ENCODE assay signal across 8 mouse cellular contexts in genomic region chr1:51915576-51916156, GRCm38 (mm10). TPM values are rescaled to one million over a fixed set of nuclear protein-coding genes. Genes with fewer than 3 reads are reported as not detected.
DNase-seq lines count a peak whose midpoint lies in the region; ATAC-seq and TF ChIP-seq lines count a peak whose summit lies in the region.

Gene Myo1b (minus strand): TSS chr1:51916071.

- peak within 1 kb of the TSS; percentile 63 for H3K9ac ChIP-seq in liver, embryonic 12.5 days

- ATAC-seq in liver, embryonic 12.5 days: peak; percentile 71

- peak within 1 kb of the TSS; percentile 68; the same call in 1 of the 2 replicates for H3K27ac ChIP-seq in layer of hippocampus, adult 2 months
- peak within 1 kb of the TSS; percentile 65 for H3K27ac ChIP-seq in kidney, adult 2 months (ENCODE audit: insufficient read depth, low read depth, low read length)
- H3K27ac ChIP-seq in liver, embryonic 12.5 days: peak within 1 kb of the TSS; percentile 62; the same call in 1 of the 2 replicates
- no peak within 1 kb of the TSS for H3K27ac ChIP-seq in testis, adult 2 months (ENCODE audit: control insufficient read depth, insufficient read depth, low read depth, low read length)

- peak within 1 kb of the TSS; percentile 70 for H3K4me2 ChIP-seq in liver, embryonic 12.5 days
- peak within 1 kb of the TSS; percentile 73 for H3K4me2 ChIP-seq in myocyte (ENCODE audit: low read depth)

- DNase-seq in layer of hippocampus, adult 2 months (ENCODE audit: low spot score in 2 of 2): no peak
- DNase-seq in layer of hippocampus, adult 9-10 months (ENCODE audit: low spot score): no peak
- peak; percentile 34 for DNase-seq in embryo, embryonic 11.5 days (ENCODE audit: low read depth, low spot score)
- peak; percentile 49 for DNase-seq in heart, adult 8-10 months (ENCODE audit: low spot score)
- peak; percentile 72 for DNase-seq in kidney, adult 2 months

- no peak for TF ChIP-seq POLR2A in kidney, adult 2 months (IDR thresholded peaks at IDR 0.05; ENCODE audit: low read depth, low read length)
- TF ChIP-seq POLR2A in myocyte (IDR thresholded peaks at IDR 0.05; ENCODE audit: insufficient read length, low read depth): peak; percentile 95
- no peak for TF ChIP-seq POLR2A in testis, adult 2 months (IDR thresholded peaks at IDR 0.05; ENCODE audit: control insufficient read depth, low read depth, low read length)

- H3K4me1 ChIP-seq in kidney, adult 2 months (ENCODE audit: control insufficient read depth, insufficient read depth, low read length): no peaks in the 10 kb centered on the region; the same call in 1 of the 2 replicates
- H3K4me1 ChIP-seq in liver, embryonic 12.5 days: peaks cover 20% of the 10 kb centered on the region
- peaks cover 8% of the 10 kb centered on the region for H3K4me1 ChIP-seq in testis, adult 2 months (ENCODE audit: control insufficient read depth, insufficient read depth, low read length)

- peaks cover 18% of the 10 kb centered on the region for H3K79me2 ChIP-seq in myocyte (ENCODE audit: control insufficient read depth, insufficient read depth)

- under 1% methylated on average over 76 of the region's 79 CpGs for WGBS in kidney, adult 2 months
- under 1% methylated on average over 79 of the region's 79 CpGs for WGBS in liver, embryonic 12.5 days (ENCODE audit: insufficient replicate concordance)

- TF ChIP-seq CTCF in layer of hippocampus, adult 2 months (conservative IDR thresholded peaks at IDR 0.05): peak; percentile 53
- TF ChIP-seq CTCF in kidney, adult 2 months (conservative IDR thresholded peaks at IDR 0.05; ENCODE audit: insufficient read depth, insufficient read length, low read depth, low read length): peak; percentile 41; the same call in 1 of the 2 replicates
- no peak for TF ChIP-seq CTCF in testis, adult 2 months (IDR thresholded peaks at IDR 0.05; ENCODE audit: control insufficient read depth, insufficient read depth, insufficient replicate concordance, low read depth, low read length)

- H3K27me3 ChIP-seq in kidney, adult 2 months (replicated peaks; ENCODE audit: control insufficient read depth, insufficient read depth, low read length): no peaks in the 10 kb centered on the region
- peaks cover 35% of the 10 kb centered on the region for H3K27me3 ChIP-seq in liver, embryonic 12.5 days (replicated peaks)
- no peaks in the 10 kb centered on the region for H3K27me3 ChIP-seq in myocyte (ENCODE audit: control insufficient read depth, insufficient read depth, insufficient read length)
- H3K27me3 ChIP-seq in testis, adult 2 months (ENCODE audit: control insufficient read depth, insufficient read depth, low read length): no peaks in the 10 kb centered on the region

- H3K36me3 ChIP-seq in kidney, adult 2 months (ENCODE audit: control insufficient read depth, insufficient read depth, low read length): no peaks in the 10 kb centered on the region
- no peaks in the 10 kb centered on the region for H3K36me3 ChIP-seq in liver, embryonic 12.5 days
- peaks cover 3% of the 10 kb centered on the region for H3K36me3 ChIP-seq in myocyte (ENCODE audit: control insufficient read depth, insufficient read depth)
- H3K36me3 ChIP-seq in testis, adult 2 months (ENCODE audit: control insufficient read depth, insufficient read depth, low read length): no peaks in the 10 kb centered on the region

- peak within 1 kb of the TSS; percentile 21 for H3ac ChIP-seq in myocyte (ENCODE audit: control insufficient read depth, insufficient read length)

- no peaks in the 10 kb centered on the region for H3K9me3 ChIP-seq in liver, embryonic 12.5 days (replicated peaks)

- H3K4me3 ChIP-seq in layer of hippocampus, adult 2 months: peak within 1 kb of the TSS; percentile 64
- peak within 1 kb of the TSS; percentile 87 for H3K4me3 ChIP-seq in kidney, adult 2 months (ENCODE audit: insufficient read depth, low read depth, low read length)
- peak within 1 kb of the TSS; percentile 62 for H3K4me3 ChIP-seq in liver, embryonic 12.5 days
- peak within 1 kb of the TSS; percentile 46 for H3K4me3 ChIP-seq in myocyte
- H3K4me3 ChIP-seq in testis, adult 2 months (ENCODE audit: control insufficient read depth, low read depth, low read length): peak within 1 kb of the TSS; percentile 81

TF ChIP-seq in myocyte, 11 proteins besides CTCF, POLR2A, EP300 and RAD21:
- peak in 2 of 3 experiments; percentile 22 to 24 for TF ChIP-seq MYOD1 (IDR thresholded peaks at IDR 0.05; ENCODE audit: control insufficient read depth in 1 of 3, insufficient read length in 2 of 3, low read depth in 2 of 3)
- no peak for TF ChIP-seq TCF12 (IDR thresholded peaks at IDR 0.05; ENCODE audit: insufficient read depth, poor library complexity, severe bottlenecking)
- no peak for TF ChIP-seq E2F4 (IDR thresholded peaks at IDR 0.05; ENCODE audit: insufficient read depth)
- TF ChIP-seq REST (IDR thresholded peaks at IDR 0.05; ENCODE audit: insufficient read depth, insufficient read length): no peak
- no peak for TF ChIP-seq CEBPB (IDR thresholded peaks at IDR 0.05; ENCODE audit: insufficient read depth, poor library complexity, severe bottlenecking)
- no peak for TF ChIP-seq TCF3 (IDR thresholded peaks at IDR 0.05; ENCODE audit: insufficient read length, low read depth)
- TF ChIP-seq MAX (IDR thresholded peaks at IDR 0.05; ENCODE audit: low read depth): no peak
- no peak for TF ChIP-seq USF1 (IDR thresholded peaks at IDR 0.05; ENCODE audit: low read depth)
- peak; percentile 92 for TF ChIP-seq POLR2AphosphoS2 (IDR thresholded peaks at IDR 0.05; ENCODE audit: insufficient read length, low read depth)
- TF ChIP-seq MYOG (IDR thresholded peaks at IDR 0.05; ENCODE audit: control insufficient read depth in 1 of 3, insufficient read depth in 1 of 3, insufficient read length in 2 of 3, low read depth in 2 of 3): peak in 2 of 3 experiments; percentile 2 to 18
- TF ChIP-seq SRF (IDR thresholded peaks at IDR 0.05; ENCODE audit: control insufficient read depth, insufficient read length, low read depth): no peak

RNA-seq across cellular contexts. Expression of gene Myo1b, which starts in this region (rescaled TPM):
- total RNA-seq in layer of hippocampus, adult 2 months (2021): 10 to 100 TPM; 16.0 to 17.4 TPM
- 10 to 100 TPM; 20.4 to 24.5 (median 20.7) TPM for total RNA-seq in heart, adult 8-10 months (2022)
- polyA plus RNA-seq in kidney, adult 2 months (2012; rRNA removed): 5.8 and 5.9 TPM in 2 replicates
- polyA plus RNA-seq in liver, embryonic 12.5 days (2016; fragmentation: Nextera tagmentation; extraction: Ambion mirVana): 12.0 and 13.2 TPM in 2 replicates
- polyA plus RNA-seq in myocyte (2012; fragmentation: generic; extraction: Trizol): 7.1 TPM
- polyA plus RNA-seq in testis, adult 2 months (2012; rRNA removed): 0.89 and 2.3 TPM in 2 replicates

Comparison
In these comparisons a context has a peak if more than half of its experiments do, and no peak if none do; other contexts are left out.
1. DNase-seq: peak in embryo, embryonic 11.5 days (single experiment), heart, adult 8-10 months (single experiment) and kidney, adult 2 months (single experiment); none in layer of hippocampus, adult 2 months (0 of 2) and layer of hippocampus, adult 9-10 months (single experiment).
2. Peak in every context shown above with its lines, with median percentiles within 50 percentile points of each other: H3K4me3 ChIP-seq.